Mouse (Mus musculus) liver, embryonic 12.5 days (tissue): Measurements from ENCODE around the gene Helb. TPM values are rescaled to one million over a fixed set of nuclear protein-coding genes. Genes with fewer than 3 reads are reported as not detected.

Source experiments
- ATAC-seq: fragments of 200-750 bp; cut with Nextera tagmentation; 2 replicates; pipeline ENCODE4 v1.8.0; 2017; ENCODE audit warnings: moderate number of reproducible peaks, mild to moderate bottlenecking, moderate library complexity
- H3K27ac ChIP-seq: fragments of 300-500 bp; sonication (generic); 2 replicates; pipeline ENCODE4 v1.5.1; 2016; ENCODE audit warnings: mild to moderate bottlenecking
- H3K27me3 ChIP-seq: fragments of 300-500 bp; sonication (generic); replicated peaks from 2 replicates; pipeline ENCODE4 v1.6.1; 2016; ENCODE audit warnings: mild to moderate bottlenecking, moderate library complexity
- H3K36me3 ChIP-seq: fragments of 300-500 bp; sonication (generic); 2 replicates; pipeline ENCODE4 v1.6.1; 2016; ENCODE audit warnings: mild to moderate bottlenecking, moderate library complexity
- H3K4me1 ChIP-seq: fragments of 300-500 bp; sonication (generic); 2 replicates; pipeline ENCODE4 v1.6.1; 2016
- H3K4me2 ChIP-seq: fragments of 300-500 bp; sonication (generic); 2 replicates; pipeline ENCODE4 v1.6.1; 2016; ENCODE audit warnings: mild to moderate bottlenecking, moderate library complexity
- H3K4me3 ChIP-seq: fragments of 300-500 bp; sonication (generic); 2 replicates; pipeline ENCODE4 v1.5.1; 2016; ENCODE audit warnings: mild to moderate bottlenecking, moderate library complexity
- H3K9ac ChIP-seq: fragments of 300-500 bp; sonication (generic); 2 replicates; pipeline ENCODE4 v1.6.1; 2016; ENCODE audit warnings: mild to moderate bottlenecking, moderate library complexity
- H3K9me3 ChIP-seq: fragments of 300-500 bp; sonication (generic); replicated peaks from 2 replicates; pipeline ENCODE4 v1.6.1; 2016; ENCODE audit warnings: mild to moderate bottlenecking, moderate library complexity
- WGBS: fragments of 180-500 bp; shearing (Covaris S2); methylation state at CpG from one replicate; pipeline ENCODE4 v1.1.7; 2016; ENCODE audit not compliant: insufficient replicate concordance; 5-methylcytosine and 5-hydroxymethylcytosine counted together
- polyA plus RNA-seq: library from polyadenylated mRNA; unstranded; fragments of >200 nt; fragmentation: Nextera tagmentation; extraction: Ambion mirVana; gene quantifications from 2 replicates; pipeline ENCODE4 v1.2.1, GENCODE M21; 2016

The Helb gene
- polyA plus RNA-seq, 1 experiment from 2014 or later: 10.0 TPM

GRCm38 (mm10) chr10:120077850-120078249, 34.9 kb downstream of the Helb start:
- Histone ChIP-seq H3K4me1 (no peaks in the 10 kb centered on the region), H3K4me3 (no peak overlapping the region), H3K9me3 (no peaks in the 10 kb centered on the region), H3K9ac (no peak overlapping the region), H3K4me2 (no peak overlapping the region), H3K27ac (no peak overlapping the region), H3K27me3 (no peaks in the 10 kb centered on the region), H3K36me3 (peaks cover 3% of the 10 kb centered on the region; the same call in 1 of the 2 replicates)
- no peak for ATAC-seq
- 70% methylated on average over 3 of the region's 3 CpGs for WGBS

- no peaks in the 10 kb centered on the region for H3K9me3 ChIP-seq
- H3K9ac ChIP-seq: no peak overlapping the region
- no peak overlapping the region for H3K27ac ChIP-seq
- H3K4me2 ChIP-seq: no peak overlapping the region
- no peaks in the 10 kb centered on the region for H3K36me3 ChIP-seq
- ATAC-seq: no peak
- H3K4me1 ChIP-seq: no peaks in the 10 kb centered on the region
- WGBS: 84% methylated on average over 10 of the region's 10 CpGs
- no peak overlapping the region for H3K4me3 ChIP-seq
- H3K27me3 ChIP-seq: no peaks in the 10 kb centered on the region
These were observed 46.5 kb downstream of the Helb start for GRCm38 (mm10) chr10:120066319-120066718.

- H3K36me3 ChIP-seq: no peaks in the 10 kb centered on the region
- no peak overlapping the region for H3K9ac ChIP-seq
- 10% methylated on average over 5 of the region's 5 CpGs for WGBS
These were observed 48.4 kb downstream of the Helb start for GRCm38 (mm10) chr10:120064424-120064823.

GRCm38 (mm10) chr10:120061238-120062130, 51.3 kb downstream of the Helb start:
- WGBS: 59% methylated on average over 24 of the region's 24 CpGs
- ATAC-seq: no peak
- Histone ChIP-seq H3K27me3 (no peaks in the 10 kb centered on the region), H3K4me2 (peak overlapping the region; percentile 11; the same call in 1 of the 2 replicates), H3K4me3 (no peak overlapping the region), H3K27ac (no peak overlapping the region), H3K4me1 (no peaks in the 10 kb centered on the region), H3K9me3 (no peaks in the 10 kb centered on the region), H3K36me3 (no peaks in the 10 kb centered on the region), H3K9ac (no peak overlapping the region)

More at GRCm38 (mm10) chr10:120064424-120064823, 48.4 kb downstream of the Helb start:
- Histone ChIP-seq H3K4me1 (no peaks in the 10 kb centered on the region), H3K9me3 (no peaks in the 10 kb centered on the region), H3K4me3 (no peak overlapping the region), H3K4me2 (no peak overlapping the region), H3K27me3 (no peaks in the 10 kb centered on the region), H3K27ac (no peak overlapping the region)
- ATAC-seq: no peak

GRCm38 (mm10) chr10:120060579-120061237, 52.1 kb downstream of the Helb start:
- Histone ChIP-seq H3K4me1 (no peaks in the 10 kb centered on the region), H3K9ac (no peak overlapping the region), H3K27me3 (no peaks in the 10 kb centered on the region), H3K4me2 (no peak overlapping the region), H3K4me3 (no peak overlapping the region), H3K36me3 (no peaks in the 10 kb centered on the region), H3K9me3 (no peaks in the 10 kb centered on the region), H3K27ac (no peak overlapping the region)
- ATAC-seq: no peak
- WGBS: 51% methylated on average over 10 of the region's 10 CpGs

- H3K4me1 ChIP-seq: no peaks in the 10 kb centered on the region
- H3K4me2 ChIP-seq: no peak overlapping the region
- H3K27me3 ChIP-seq: no peaks in the 10 kb centered on the region
- no peaks in the 10 kb centered on the region for H3K36me3 ChIP-seq
- H3K9me3 ChIP-seq: no peaks in the 10 kb centered on the region
- no peak for ATAC-seq
- no peak overlapping the region for H3K27ac ChIP-seq
- H3K4me3 ChIP-seq: no peak overlapping the region
- 72% methylated on average over 2 of the region's 2 CpGs for WGBS
- no peak overlapping the region for H3K9ac ChIP-seq
These were observed 68.0 kb downstream of the Helb start for GRCm38 (mm10) chr10:120044714-120045234.

- H3K27ac ChIP-seq: no peak overlapping the region
- no peak for ATAC-seq
- H3K9me3 ChIP-seq: no peaks in the 10 kb centered on the region
- H3K36me3 ChIP-seq: no peaks in the 10 kb centered on the region
- H3K4me2 ChIP-seq: no peak overlapping the region
- no peak overlapping the region for H3K9ac ChIP-seq
- H3K4me1 ChIP-seq: no peaks in the 10 kb centered on the region
- no peak overlapping the region for H3K4me3 ChIP-seq
- H3K27me3 ChIP-seq: no peaks in the 10 kb centered on the region
- WGBS: 78% methylated on average over 6 of the region's 6 CpGs
These were observed 68.5 kb downstream of the Helb start for GRCm38 (mm10) chr10:120044237-120044636.

- no peak overlapping the region for H3K4me2 ChIP-seq
- 76% methylated on average over 5 of the region's 5 CpGs for WGBS
- H3K9me3 ChIP-seq: no peaks in the 10 kb centered on the region
- no peak overlapping the region for H3K4me3 ChIP-seq
- no peak for ATAC-seq
- no peak overlapping the region for H3K27ac ChIP-seq
- no peak overlapping the region for H3K9ac ChIP-seq
- H3K27me3 ChIP-seq: no peaks in the 10 kb centered on the region
- H3K4me1 ChIP-seq: no peaks in the 10 kb centered on the region
- no peaks in the 10 kb centered on the region for H3K36me3 ChIP-seq
These were observed 74.6 kb downstream of the Helb start for GRCm38 (mm10) chr10:120038194-120038593.

- Histone ChIP-seq H3K4me2 (no peak overlapping the region), H3K4me1 (no peaks in the 10 kb centered on the region), H3K4me3 (no peak overlapping the region), H3K27me3 (no peaks in the 10 kb centered on the region), H3K27ac (no peak overlapping the region), H3K9ac (no peak overlapping the region), H3K9me3 (no peaks in the 10 kb centered on the region), H3K36me3 (no peaks in the 10 kb centered on the region)
- WGBS: 65% methylated on average over 6 of the region's 6 CpGs
- ATAC-seq: no peak
These were observed 77.0 kb downstream of the Helb start for GRCm38 (mm10) chr10:120035824-120036223.

GRCm38 (mm10) chr10:120035211-120035733, 77.5 kb downstream of the Helb start:
- no peak for ATAC-seq
- Histone ChIP-seq H3K4me3 (no peak overlapping the region), H3K36me3 (no peaks in the 10 kb centered on the region), H3K4me1 (no peaks in the 10 kb centered on the region), H3K9me3 (no peaks in the 10 kb centered on the region), H3K27me3 (no peaks in the 10 kb centered on the region), H3K4me2 (no peak overlapping the region), H3K9ac (no peak overlapping the region), H3K27ac (no peak overlapping the region)
- 57% methylated on average over 15 of the region's 15 CpGs for WGBS

- Histone ChIP-seq H3K27me3 (no peaks in the 10 kb centered on the region), H3K4me3 (no peak overlapping the region), H3K4me2 (no peak overlapping the region), H3K9me3 (no peaks in the 10 kb centered on the region), H3K9ac (no peak overlapping the region), H3K4me1 (no peaks in the 10 kb centered on the region), H3K36me3 (no peaks in the 10 kb centered on the region), H3K27ac (no peak overlapping the region)
- ATAC-seq: no peak
- WGBS: 73% methylated on average over 9 of the region's 9 CpGs
These were observed 78.9 kb downstream of the Helb start for GRCm38 (mm10) chr10:120033866-120034265.
